Mouse (Mus musculus): ENCODE measurements around the gene Gm45783. TPM values are rescaled to one million over a fixed set of nuclear protein-coding genes. Genes with fewer than 3 reads are reported as not detected.
"Not testable (repeated sequence)": the region's sequence is repeated elsewhere in the genome, so short reads cannot be mapped to it uniquely, and the experiment has no call there.

Gene Gm45783
- polyA plus RNA-seq (2014; fragmentation: Nextera tagmentation; extraction: Ambion mirVana): not detected in 2 replicates

DNA sequence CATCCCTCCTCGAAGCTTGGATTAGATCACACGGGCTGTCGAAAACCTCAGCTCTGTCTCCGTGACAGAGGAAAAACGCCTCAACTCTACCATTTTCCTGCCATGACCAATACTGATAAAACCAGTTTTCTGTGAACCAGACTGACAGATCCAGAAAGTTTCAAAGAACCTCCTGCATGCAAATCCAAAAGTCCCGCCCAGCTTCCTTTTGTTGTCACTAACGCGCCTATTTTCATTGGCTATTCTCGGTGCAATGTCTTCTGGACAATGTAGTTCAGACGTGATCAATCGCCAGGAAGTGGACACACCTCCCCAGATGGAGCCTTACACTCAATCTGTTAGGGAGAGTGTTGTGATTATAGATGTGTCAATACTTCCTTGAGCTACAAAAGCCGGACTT lies at the start of gene Gm45783:
TSS of gene Gm45783 (minus strand) at position 143 of the 400 bp plus-strand sequence.
- H3K27ac ChIP-seq (ENCODE audit: low read depth); H3K9me3 ChIP-seq (ENCODE audit: control insufficient read depth, low read length); H3K4me1 ChIP-seq (replicated peaks; ENCODE audit: control insufficient read depth, insufficient read depth, low read length); H3K36me3 ChIP-seq (ENCODE audit: control insufficient read depth, insufficient read depth, low read length); H3K9ac ChIP-seq (ENCODE audit: low read length); DNase-seq (ENCODE audit: low spot score); ATAC-seq (replicated peaks; ENCODE audit: low FRiP score, low TSS enrichment, low read depth); H3K27me3 ChIP-seq (replicated peaks; ENCODE audit: control insufficient read depth, insufficient read depth, low read length); H3K4me2 ChIP-seq (ENCODE audit: low read length); H3K4me3 ChIP-seq (ENCODE audit: low read depth, low read length): not testable (repeated sequence)
- WGBS: 58% methylated on average over 12 of the region's 12 CpGs

DNA sequence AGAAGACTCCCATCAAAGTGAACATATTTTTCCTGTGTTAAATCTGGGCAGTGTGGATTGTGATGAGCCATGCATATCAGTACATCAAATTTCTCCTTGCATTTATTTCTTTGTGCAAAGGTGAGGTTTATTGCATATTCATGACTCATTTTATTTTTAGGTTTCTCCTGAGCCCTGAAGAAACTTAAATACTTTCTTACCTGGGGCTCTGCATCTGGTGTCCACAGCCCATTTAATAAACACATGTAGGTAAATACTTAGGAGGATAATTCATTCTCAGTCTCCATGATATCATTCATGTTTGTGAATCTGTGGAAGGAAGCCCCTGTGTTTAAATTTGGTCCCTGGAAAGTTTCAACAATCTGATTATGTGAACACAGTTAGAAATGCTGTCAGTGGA lies 25.2 kb upstream of the Gm45783 start, which contains the start of gene Vmn2r31:
TSS of gene Vmn2r31 (minus strand) at position 101 of the 400 bp plus-strand sequence.
- H3K4me1 ChIP-seq (replicated peaks; ENCODE audit: control insufficient read depth, insufficient read depth, low read length); DNase-seq (ENCODE audit: low spot score); H3K9ac ChIP-seq (ENCODE audit: low read length); H3K9me3 ChIP-seq (ENCODE audit: control insufficient read depth, low read length); H3K36me3 ChIP-seq (ENCODE audit: control insufficient read depth, insufficient read depth, low read length); ATAC-seq (replicated peaks; ENCODE audit: low FRiP score, low TSS enrichment, low read depth); H3K27me3 ChIP-seq (replicated peaks; ENCODE audit: control insufficient read depth, insufficient read depth, low read length); H3K27ac ChIP-seq (ENCODE audit: low read depth); H3K4me3 ChIP-seq (ENCODE audit: low read depth, low read length); H3K4me2 ChIP-seq (ENCODE audit: low read length): not testable (repeated sequence)

DNA sequence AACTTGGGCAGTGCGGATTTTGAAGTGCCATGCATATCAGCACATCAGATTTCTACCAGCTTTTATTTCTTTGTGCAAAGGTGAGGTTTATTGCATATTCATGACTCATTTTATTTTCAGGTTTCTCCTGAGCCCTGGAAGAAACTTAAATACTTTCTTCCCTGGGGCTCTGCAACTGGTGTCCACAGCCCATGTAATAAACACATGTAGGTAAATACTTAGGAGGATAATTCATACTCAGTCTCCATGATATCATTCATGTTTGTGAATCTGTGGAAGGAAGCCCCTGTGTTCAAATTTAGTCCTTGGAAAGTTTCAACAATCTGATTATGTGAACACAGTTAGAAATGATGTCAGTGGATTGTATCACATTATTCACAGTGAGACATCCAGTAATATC lies 36.9 kb downstream of the Gm45783 start, which contains the start of gene Vmn2r30:
TSS of gene Vmn2r30 (minus strand) at position 101 of the 400 bp plus-strand sequence.
- not testable (repeated sequence) for H3K27ac ChIP-seq (ENCODE audit: low read depth); H3K9me3 ChIP-seq (ENCODE audit: control insufficient read depth, low read length); H3K36me3 ChIP-seq (ENCODE audit: control insufficient read depth, insufficient read depth, low read length); H3K4me1 ChIP-seq (replicated peaks; ENCODE audit: control insufficient read depth, insufficient read depth, low read length); H3K4me2 ChIP-seq (ENCODE audit: low read length); H3K27me3 ChIP-seq (replicated peaks; ENCODE audit: control insufficient read depth, insufficient read depth, low read length); ATAC-seq (replicated peaks; ENCODE audit: low FRiP score, low TSS enrichment, low read depth); H3K9ac ChIP-seq (ENCODE audit: low read length); H3K4me3 ChIP-seq (ENCODE audit: low read depth, low read length); DNase-seq (ENCODE audit: low spot score)
- no CpG with 5 or more reads among the region's 1 CpGs for WGBS

DNA sequence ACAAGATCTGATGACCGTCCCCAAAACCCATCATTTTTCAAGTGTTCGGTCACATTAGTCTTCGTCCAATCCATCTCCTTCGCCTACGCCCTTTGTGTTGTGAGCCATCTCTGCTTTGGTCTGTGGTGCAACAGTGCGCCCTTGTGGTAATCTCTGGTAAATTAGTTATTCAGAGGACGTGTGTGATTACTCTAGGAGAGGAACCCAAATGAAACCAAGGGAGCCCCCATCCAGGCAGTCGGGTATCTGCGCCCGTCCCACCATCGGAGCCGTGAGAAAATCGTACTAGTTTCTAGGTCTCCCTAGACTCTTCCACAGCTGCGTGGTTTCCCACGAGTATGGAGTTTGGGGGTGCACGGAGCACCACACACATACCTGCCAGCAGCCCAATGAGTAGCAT lies 78.8 kb downstream of the Gm45783 start:
- DNase-seq (ENCODE audit: low spot score) (peak; percentile 54), ATAC-seq (replicated peaks; ENCODE audit: low FRiP score, low TSS enrichment, low read depth) (no peak)
- H3K9ac ChIP-seq (ENCODE audit: low read length): no peak overlapping the region
- 80% methylated on average over 16 of the region's 16 CpGs for WGBS
- no peak overlapping the region for H3K27ac ChIP-seq (ENCODE audit: low read depth)
- peaks cover 51% of the 10 kb centered on the region for H3K36me3 ChIP-seq (ENCODE audit: control insufficient read depth, insufficient read depth, low read length)
- H3K4me1 ChIP-seq (replicated peaks; ENCODE audit: control insufficient read depth, insufficient read depth, low read length): no peaks in the 10 kb centered on the region
- H3K4me3 ChIP-seq (ENCODE audit: low read depth, low read length): no peak overlapping the region
- no peaks in the 10 kb centered on the region for H3K27me3 ChIP-seq (replicated peaks; ENCODE audit: control insufficient read depth, insufficient read depth, low read length)
- no peaks in the 10 kb centered on the region for H3K9me3 ChIP-seq (ENCODE audit: control insufficient read depth, low read length)
- H3K4me2 ChIP-seq (ENCODE audit: low read length): no peak overlapping the region

Small RNA genes within 50 kb of the gene (microRNA-seq; reads per million reads assigned to microRNA genes)
- 1.3 reads per million, percentile 13 among the genes with 10 or more reads in this experiment for gene Mir5620

Other genes starting within 250 kb of the Gm45783 start
- gene Zfp773, start 237.8 kb downstream of the Gm45783 start, polyA plus RNA-seq (2014; fragmentation: Nextera tagmentation; extraction: Ambion mirVana): 2.0 and 2.1 TPM in 2 replicates
- 2.6 and 3.6 TPM in 2 replicates for gene Zfp418, start 203.2 kb downstream of the Gm45783 start, polyA plus RNA-seq (2014; fragmentation: Nextera tagmentation; extraction: Ambion mirVana)
- 7.5 and 7.7 TPM in 2 replicates for gene Zfp772, start 164.6 kb downstream of the Gm45783 start, polyA plus RNA-seq (2014; fragmentation: Nextera tagmentation; extraction: Ambion mirVana)
- 0.15 and 0.45 TPM in 2 replicates for gene Vmn2r29, start 127.2 kb downstream of the Gm45783 start, polyA plus RNA-seq (2014; fragmentation: Nextera tagmentation; extraction: Ambion mirVana)
- 3.0 and 3.2 TPM in 2 replicates for gene Gm45844, start 96.3 kb downstream of the Gm45783 start, polyA plus RNA-seq (2014; fragmentation: Nextera tagmentation; extraction: Ambion mirVana)
- gene Clcn4, start 73.7 kb downstream of the Gm45783 start, polyA plus RNA-seq (2014; fragmentation: Nextera tagmentation; extraction: Ambion mirVana): 46.0 and 55.5 TPM in 2 replicates
- gene Vmn2r30, start 37.0 kb downstream of the Gm45783 start, polyA plus RNA-seq (2014; fragmentation: Nextera tagmentation; extraction: Ambion mirVana): 0.03 TPM in 1 of 2 replicates, not detected in the other
- not detected in 2 replicates for gene Vmn2r31, start 25.1 kb upstream of the Gm45783 start, polyA plus RNA-seq (2014; fragmentation: Nextera tagmentation; extraction: Ambion mirVana)
- gene Vmn2r32, start 105.4 kb upstream of the Gm45783 start, polyA plus RNA-seq (2014; fragmentation: Nextera tagmentation; extraction: Ambion mirVana): not detected in 2 replicates
- gene Vmn2r33, start 192.2 kb upstream of the Gm45783 start, polyA plus RNA-seq (2014; fragmentation: Nextera tagmentation; extraction: Ambion mirVana): not detected in 2 replicates

All from intestine, embryonic 14.5 days (tissue).